Mouse (Mus musculus) megakaryocyte-erythroid progenitor cell, adult 5-6 weeks (primary cell): Measurements from ENCODE around the gene Rims1. TPM values are rescaled to one million over a fixed set of nuclear protein-coding genes. Genes with fewer than 3 reads are reported as not detected.

ENCODE experiments used
- ATAC-seq: replicated peaks from 2 replicates; pipeline ENCODE4 v1.8.0; 2016; ENCODE audit warnings: mild to moderate bottlenecking, inconsistent platforms; ENCODE audit not compliant: severe bottlenecking, poor library complexity, low FRiP score, low TSS enrichment
- total RNA-seq, 2 experiments: library from RNA; stranded (forward) in 1 of 2; stranded (reverse) in 1 of 2; fragments of 200-1000, 215-1000 nt in 1 of 2; fragments of >200 nt in 1 of 2; fragmentation: Nextera tagmentation in 1 of 2; gene quantifications; 2 replicates each; pipeline ENCODE4 v1.2.3; 2014 to 2017

Rims1 gene
- total RNA-seq, 2 experiments from 2014 or later, result not detected

- ATAC-seq, result no peak; the same call in 1 of the 2 replicates
Measured at GRCm38 (mm10) chr1:22268581-22269359, 537.0 kb downstream of the Rims1 start.

GRCm38 (mm10) chr1:22266491-22266890, 539.3 kb downstream of the Rims1 start:
- ATAC-seq, result no peak

GRCm38 (mm10) chr1:22265528-22265927, 540.3 kb downstream of the Rims1 start:
- no peak for ATAC-seq

GRCm38 (mm10) chr1:22262169-22262950, 543.4 kb downstream of the Rims1 start:
- ATAC-seq, result no peak

- ATAC-seq, result no peak
Measured at GRCm38 (mm10) chr1:22261702-22262101, 544.1 kb downstream of the Rims1 start.

- no peak for ATAC-seq
Measured at GRCm38 (mm10) chr1:22260291-22260690, 545.5 kb downstream of the Rims1 start.

- ATAC-seq, result no peak
Measured at GRCm38 (mm10) chr1:22258356-22258755, 547.4 kb downstream of the Rims1 start.

GRCm38 (mm10) chr1:22254278-22254677, 551.5 kb downstream of the Rims1 start:
- ATAC-seq, result no peak

GRCm38 (mm10) chr1:22252873-22253272, 552.9 kb downstream of the Rims1 start:
- no peak for ATAC-seq

GRCm38 (mm10) chr1:22248898-22249386, 556.9 kb downstream of the Rims1 start:
- no peak for ATAC-seq

- no peak for ATAC-seq
Measured at GRCm38 (mm10) chr1:22245748-22246147, 560.0 kb downstream of the Rims1 start.
